Mouse (Mus musculus): ENCODE measurements around the gene BC025920. TPM values are rescaled to one million over a fixed set of nuclear protein-coding genes. Genes with fewer than 3 reads are reported as not detected.

BC025920 gene
- polyA plus RNA-seq, 1 experiment from 2014 or later, result 0.50 TPM

GRCm38 (mm10) chr10:81605666-81605973 is 450 bp upstream of the BC025920 start:
- 3% methylated on average over 14 of the region's 14 CpGs for WGBS
- peak overlapping the region; percentile 57 for H3K4me3 ChIP-seq
- H3K36me3 ChIP-seq, result peaks cover 8% of the 10 kb centered on the region
- H3K27ac ChIP-seq (ENCODE audit: poor library complexity, severe bottlenecking), result peak overlapping the region; percentile 96
- H3K27me3 ChIP-seq (replicated peaks), result no peaks in the 10 kb centered on the region
- ATAC-seq (ENCODE audit: insufficient number of reproducible peaks, low FRiP score), result no peak
- peak overlapping the region; percentile 66 for H3K9ac ChIP-seq
- peak overlapping the region; percentile 75 for H3K4me2 ChIP-seq
- no peaks in the 10 kb centered on the region for H3K9me3 ChIP-seq (replicated peaks)
- peaks cover 30% of the 10 kb centered on the region for H3K4me1 ChIP-seq (replicated peaks)

- Histone ChIP-seq H3K4me1 (replicated peaks) (peaks cover 14% of the 10 kb centered on the region), H3K9me3 (replicated peaks) (0 out of 2 replicates have a peak, but pooled peaks cover 7% of the 10 kb centered on the region), H3K9ac (no peak overlapping the region), H3K27me3 (replicated peaks) (no peaks in the 10 kb centered on the region), H3K4me2 (no peak overlapping the region), H3K27ac (ENCODE audit: poor library complexity, severe bottlenecking) (no peak overlapping the region), H3K36me3 (peaks cover 8% of the 10 kb centered on the region), H3K4me3 (no peak overlapping the region)
- no peak for ATAC-seq (ENCODE audit: insufficient number of reproducible peaks, low FRiP score)
- WGBS, result 81% methylated on average over 1 of the region's 1 CpGs
Observed at GRCm38 (mm10) chr10:81608308-81608707, 2.2 kb downstream of the BC025920 start.

GRCm38 (mm10) chr10:81612779-81613178 is 6.7 kb downstream of the BC025920 start:
- no peaks in the 10 kb centered on the region for H3K27me3 ChIP-seq (replicated peaks)
- H3K36me3 ChIP-seq, result peaks cover 8% of the 10 kb centered on the region
- WGBS, result 66% methylated on average over 3 of the region's 3 CpGs
- H3K27ac ChIP-seq (ENCODE audit: poor library complexity, severe bottlenecking), result no peak overlapping the region
- no peak overlapping the region for H3K4me2 ChIP-seq
- no peak overlapping the region for H3K4me3 ChIP-seq
- no peaks in the 10 kb centered on the region for H3K4me1 ChIP-seq (replicated peaks)
- ATAC-seq (ENCODE audit: insufficient number of reproducible peaks, low FRiP score), result no peak
- H3K9me3 ChIP-seq (replicated peaks), result 0 out of 2 replicates have a peak, but pooled peaks cover 7% of the 10 kb centered on the region
- no peak overlapping the region for H3K9ac ChIP-seq

GRCm38 (mm10) chr10:81615486-81615885 is 9.4 kb downstream of the BC025920 start:
- Histone ChIP-seq H3K9me3 (replicated peaks) (0 out of 2 replicates have a peak, but pooled peaks cover 10% of the 10 kb centered on the region), H3K27me3 (replicated peaks) (no peaks in the 10 kb centered on the region), H3K36me3 (0 out of 2 replicates have a peak, but pooled peaks cover under 1% of the 10 kb centered on the region), H3K4me1 (replicated peaks) (no peaks in the 10 kb centered on the region), H3K4me3 (no peak overlapping the region), H3K9ac (no peak overlapping the region), H3K4me2 (no peak overlapping the region), H3K27ac (ENCODE audit: poor library complexity, severe bottlenecking) (no peak overlapping the region)
- ATAC-seq (ENCODE audit: insufficient number of reproducible peaks, low FRiP score), result no peak
- 70% methylated on average over 6 of the region's 6 CpGs for WGBS

- no peak overlapping the region for H3K4me3 ChIP-seq
- no peak overlapping the region for H3K27ac ChIP-seq (ENCODE audit: poor library complexity, severe bottlenecking)
- H3K36me3 ChIP-seq, result peaks cover 43% of the 10 kb centered on the region
- H3K27me3 ChIP-seq (replicated peaks), result no peaks in the 10 kb centered on the region
- ATAC-seq (ENCODE audit: insufficient number of reproducible peaks, low FRiP score), result no peak
- H3K4me2 ChIP-seq, result no peak overlapping the region
- H3K9me3 ChIP-seq (replicated peaks), result 0 out of 2 replicates have a peak, but pooled peaks cover 3% of the 10 kb centered on the region
- no peak overlapping the region for H3K9ac ChIP-seq
- WGBS, result 81% methylated on average over 5 of the region's 5 CpGs
- H3K4me1 ChIP-seq (replicated peaks), result no peaks in the 10 kb centered on the region
Observed at GRCm38 (mm10) chr10:81619976-81620375, 13.9 kb downstream of the BC025920 start.

GRCm38 (mm10) chr10:81620786-81621185 is 14.7 kb downstream of the BC025920 start:
- 0 out of 2 replicates have a peak, but pooled peaks cover 3% of the 10 kb centered on the region for H3K9me3 ChIP-seq (replicated peaks)
- no peaks in the 10 kb centered on the region for H3K4me1 ChIP-seq (replicated peaks)
- H3K27me3 ChIP-seq (replicated peaks), result no peaks in the 10 kb centered on the region
- 45% methylated on average over 9 of the region's 9 CpGs for WGBS
- H3K36me3 ChIP-seq, result peaks cover 51% of the 10 kb centered on the region
- no peak overlapping the region for H3K27ac ChIP-seq (ENCODE audit: poor library complexity, severe bottlenecking)
- no peak overlapping the region for H3K9ac ChIP-seq
- H3K4me2 ChIP-seq, result no peak overlapping the region
- no peak for ATAC-seq (ENCODE audit: insufficient number of reproducible peaks, low FRiP score)
- no peak overlapping the region for H3K4me3 ChIP-seq

- H3K4me2 ChIP-seq, result no peak overlapping the region
- no peak overlapping the region for H3K27ac ChIP-seq (ENCODE audit: poor library complexity, severe bottlenecking)
- H3K4me3 ChIP-seq, result no peak overlapping the region
- 0 out of 2 replicates have a peak, but pooled peaks cover 3% of the 10 kb centered on the region for H3K9me3 ChIP-seq (replicated peaks)
- peaks cover 52% of the 10 kb centered on the region for H3K36me3 ChIP-seq
- no peak for ATAC-seq (ENCODE audit: insufficient number of reproducible peaks, low FRiP score)
- H3K27me3 ChIP-seq (replicated peaks), result no peaks in the 10 kb centered on the region
- peaks cover 15% of the 10 kb centered on the region for H3K4me1 ChIP-seq (replicated peaks)
- no peak overlapping the region for H3K9ac ChIP-seq
- 58% methylated on average over 8 of the region's 8 CpGs for WGBS
Observed at GRCm38 (mm10) chr10:81623441-81623840, 17.4 kb downstream of the BC025920 start.

GRCm38 (mm10) chr10:81626101-81626993 is 20.3 kb downstream of the BC025920 start:
- WGBS, result 86% methylated on average over 22 of the region's 22 CpGs
- Histone ChIP-seq H3K4me1 (replicated peaks) (peaks cover 15% of the 10 kb centered on the region), H3K9me3 (replicated peaks) (no peaks in the 10 kb centered on the region), H3K9ac (peak overlapping the region; percentile 75), H3K27ac (ENCODE audit: poor library complexity, severe bottlenecking) (peak overlapping the region; percentile 77; the same call in 1 of the 2 replicates), H3K36me3 (peaks cover 42% of the 10 kb centered on the region), H3K27me3 (replicated peaks) (no peaks in the 10 kb centered on the region), H3K4me3 (peak overlapping the region; percentile 69), H3K4me2 (peak overlapping the region; percentile 86)
- ATAC-seq (ENCODE audit: insufficient number of reproducible peaks, low FRiP score), result no peak

- peak within 1 kb of the TSS; percentile 77 for H3K27ac ChIP-seq (ENCODE audit: poor library complexity, severe bottlenecking)
- no peaks in the 10 kb centered on the region for H3K9me3 ChIP-seq (replicated peaks)
- ATAC-seq (ENCODE audit: insufficient number of reproducible peaks, low FRiP score), result peak; percentile 90
- H3K4me1 ChIP-seq (replicated peaks), result peaks cover 15% of the 10 kb centered on the region
- H3K4me2 ChIP-seq, result peak within 1 kb of the TSS; percentile 86
- 5% methylated on average over 40 of the region's 40 CpGs for WGBS
- peaks cover 35% of the 10 kb centered on the region for H3K36me3 ChIP-seq
- H3K9ac ChIP-seq, result peak within 1 kb of the TSS; percentile 75
- H3K4me3 ChIP-seq, result peak within 1 kb of the TSS; percentile 69
- H3K27me3 ChIP-seq (replicated peaks), result no peaks in the 10 kb centered on the region
Observed at GRCm38 (mm10) chr10:81626994-81627835, 21.1 kb downstream of the BC025920 start, which contains the start of gene Sirt6. Gene Sirt6, minus strand, starts transcription at chr10:81627797.

- Histone ChIP-seq H3K27ac (ENCODE audit: poor library complexity, severe bottlenecking) (peak overlapping the region; percentile 77), H3K4me2 (peak overlapping the region; percentile 86), H3K9ac (peak overlapping the region; percentile 54), H3K36me3 (peaks cover 29% of the 10 kb centered on the region), H3K4me1 (replicated peaks) (peaks cover 15% of the 10 kb centered on the region), H3K4me3 (peak overlapping the region; percentile 69), H3K9me3 (replicated peaks) (no peaks in the 10 kb centered on the region), H3K27me3 (replicated peaks) (no peaks in the 10 kb centered on the region)
- peak; percentile 27; the same call in 1 of the 2 replicates for ATAC-seq (ENCODE audit: insufficient number of reproducible peaks, low FRiP score)
- WGBS, result 59% methylated on average over 7 of the region's 7 CpGs
Observed at GRCm38 (mm10) chr10:81627836-81628220, 21.8 kb downstream of the BC025920 start.

- H3K4me1 ChIP-seq (replicated peaks), result peaks cover 15% of the 10 kb centered on the region
Observed at GRCm38 (mm10) chr10:81628390-81628789, 22.3 kb downstream of the BC025920 start, which contains the start of gene Ankrd24. Gene Ankrd24, plus strand, starts transcription at chr10:81628540.

More at GRCm38 (mm10) chr10:81628390-81628789, 22.3 kb downstream of the BC025920 start, which contains the start of gene Ankrd24:
- H3K27ac ChIP-seq (ENCODE audit: poor library complexity, severe bottlenecking), result peak within 1 kb of the TSS; percentile 77
- WGBS, result 78% methylated on average over 16 of the region's 16 CpGs
- no peak for ATAC-seq (ENCODE audit: insufficient number of reproducible peaks, low FRiP score)
- H3K4me3 ChIP-seq, result peak within 1 kb of the TSS; percentile 69
- H3K27me3 ChIP-seq (replicated peaks), result no peaks in the 10 kb centered on the region
- H3K4me2 ChIP-seq, result peak within 1 kb of the TSS; percentile 86
- no peaks in the 10 kb centered on the region for H3K9me3 ChIP-seq (replicated peaks)
- peak within 1 kb of the TSS; percentile 75 for H3K9ac ChIP-seq
- peaks cover 25% of the 10 kb centered on the region for H3K36me3 ChIP-seq

Measured in heart, embryonic 12.5 days (tissue).